Mouse (Mus musculus) CH12.LX (cell line): Measurements from ENCODE around the gene Cdc40. TPM values are rescaled to one million over a fixed set of nuclear protein-coding genes. Genes with fewer than 3 reads are reported as not detected.

Experiments used
- DNase-seq: peaks from one replicate; pipeline ENCODE4 v3.0.0-alpha.2; 2013; ENCODE audit errors: extremely low read depth
- H3K27ac ChIP-seq: 2 replicates; pipeline ENCODE4 v1.5.1; 2012; ENCODE audit warnings: low read depth, mild to moderate bottlenecking, control low read depth, moderate library complexity; ENCODE audit not compliant: insufficient read depth
- H3K27me3 ChIP-seq: replicated peaks from 2 replicates; pipeline ENCODE3; 2012; ENCODE audit warnings: inconsistent platforms
- H3K36me3 ChIP-seq, 2 experiments: replicated peaks in 1 of 2; 2 replicates each; pipeline versions ENCODE3 to v1.6.1; 2012; ENCODE audit warnings: inconsistent platforms in 1 of 2, low read length in 1 of 2, mild to moderate bottlenecking in 1 of 2, mixed read lengths in 1 of 2, moderate library complexity in 1 of 2; ENCODE audit not compliant: control insufficient read depth in 1 of 2, insufficient read depth in 1 of 2
- H3K4me1 ChIP-seq, 2 experiments: 2 replicates each; pipeline ENCODE4 v1.6.1; 2012; ENCODE audit warnings: inconsistent platforms in 1 of 2, moderate library complexity in 1 of 2; ENCODE audit not compliant: insufficient read depth in 2 of 2, control insufficient read depth in 1 of 2
- H3K4me2 ChIP-seq: 2 replicates; pipeline ENCODE4 v1.6.1; 2012; ENCODE audit warnings: low read depth, mild to moderate bottlenecking, control low read depth; ENCODE audit not compliant: poor library complexity, insufficient read depth, severe bottlenecking
- H3K4me3 ChIP-seq, 3 experiments: fragments of 150-350 bp in 1 of 3; sonication (generic) in 1 of 3; replicated peaks in 1 of 3; 2 replicates each; pipeline versions ENCODE3 to v1.5.1; 2011 to 2012; ENCODE audit warnings: low read depth in 2 of 3, low read length in 2 of 3, mild to moderate bottlenecking in 2 of 3, moderate library complexity in 2 of 3, control low read depth in 1 of 3, improper control_type of control experiment in 1 of 3, inconsistent platforms in 1 of 3, mixed read lengths in 1 of 3; ENCODE audit not compliant: poor library complexity in 1 of 3
- H3K79me2 ChIP-seq: replicated peaks from 2 replicates; pipeline ENCODE4 v1.6.1; 2012; ENCODE audit warnings: mild to moderate bottlenecking, moderate library complexity; ENCODE audit not compliant: control insufficient read depth, poor library complexity, insufficient read depth, severe bottlenecking; ENCODE audit errors: extremely low read depth
- H3K9ac ChIP-seq: 2 replicates; pipeline ENCODE4 v1.6.1; 2012; ENCODE audit warnings: low read depth, mild to moderate bottlenecking, control low read depth, moderate library complexity; ENCODE audit not compliant: insufficient read depth
- H3K9me3 ChIP-seq: replicated peaks from 2 replicates; pipeline ENCODE3; 2012; ENCODE audit warnings: low read length, inconsistent platforms, mixed read lengths
- CHD2 ChIP-seq: IDR thresholded peaks from 2 replicates; pipeline ENCODE4 v1.6.1; 2011; ENCODE audit warnings: low read length, improper control_type of control experiment
- CTCF ChIP-seq, 2 experiments: IDR thresholded peaks in 1 of 2; conservative IDR thresholded peaks in 1 of 2; 2 replicates each; pipeline ENCODE4 v1.5.1; 2011 to 2012; ENCODE audit warnings: low read depth in 2 of 2, low read length in 2 of 2, improper control_type of control experiment in 1 of 2, inconsistent platforms in 1 of 2, mild to moderate bottlenecking in 1 of 2, moderate library complexity in 1 of 2
- E2F4 ChIP-seq: IDR thresholded peaks from 2 replicates; pipeline ENCODE4 v1.6.1; 2011; ENCODE audit warnings: low read depth, low read length, improper control_type of control experiment; ENCODE audit not compliant: insufficient replicate concordance
- ELF1 ChIP-seq: IDR thresholded peaks from 2 replicates; pipeline ENCODE4 v1.6.1; 2014; ENCODE audit warnings: low read depth, mild to moderate bottlenecking, inconsistent platforms, low read length, improper control_type of control experiment
- EP300 ChIP-seq: IDR thresholded peaks from 2 replicates; pipeline ENCODE4 v1.6.1; 2011; ENCODE audit warnings: low read length, improper control_type of control experiment
- GABPA ChIP-seq: IDR thresholded peaks from 2 replicates; pipeline ENCODE4 v1.6.1; 2012; ENCODE audit warnings: low read depth, low read length, improper control_type of control experiment, inconsistent platforms; ENCODE audit not compliant: insufficient replicate concordance
- HCFC1 ChIP-seq: IDR thresholded peaks from 2 replicates; pipeline ENCODE4 v1.6.1; 2012; ENCODE audit warnings: low read depth, mild to moderate bottlenecking, inconsistent platforms, low read length, improper control_type of control experiment
- IRF4 ChIP-seq: IDR thresholded peaks from 2 replicates; pipeline ENCODE4 v1.6.1; 2014; ENCODE audit warnings: low read depth, mild to moderate bottlenecking, inconsistent platforms, low read length, improper control_type of control experiment
- JUN ChIP-seq: IDR thresholded peaks from 2 replicates; pipeline ENCODE4 v1.6.1; 2011; ENCODE audit warnings: low read depth, mild to moderate bottlenecking, low read length, improper control_type of control experiment, moderate library complexity; ENCODE audit not compliant: insufficient read depth
- KAT2A ChIP-seq: IDR thresholded peaks from 2 replicates; pipeline ENCODE4 v1.6.1; 2012; ENCODE audit warnings: low read length, improper control_type of control experiment, inconsistent platforms; ENCODE audit not compliant: insufficient replicate concordance
- MAZ ChIP-seq: IDR thresholded peaks from 2 replicates; pipeline ENCODE4 v1.6.1; 2012; ENCODE audit warnings: low read depth, mild to moderate bottlenecking, inconsistent platforms, low read length, improper control_type of control experiment, moderate library complexity
- MXI1 ChIP-seq: IDR thresholded peaks from 2 replicates; pipeline ENCODE4 v1.6.1; 2011; ENCODE audit warnings: mild to moderate bottlenecking, low read depth, low read length, improper control_type of control experiment
- MYC ChIP-seq: IDR thresholded peaks from 2 replicates; pipeline ENCODE4 v1.6.1; 2011; ENCODE audit warnings: low read depth, mild to moderate bottlenecking, improper control_type of control experiment, low read length
- POLR2A ChIP-seq: IDR thresholded peaks from 2 replicates; pipeline ENCODE4 v1.6.1; 2011; ENCODE audit warnings: low read depth, mild to moderate bottlenecking, improper control_type of control experiment, low read length
- RAD21 ChIP-seq: IDR thresholded peaks from 2 replicates; pipeline ENCODE4 v1.6.1; 2011; ENCODE audit warnings: low read depth, mild to moderate bottlenecking, low read length, improper control_type of control experiment, moderate library complexity
- RCOR1 ChIP-seq: conservative IDR thresholded peaks from 2 replicates; pipeline ENCODE4 v1.6.1; 2012; ENCODE audit warnings: low read depth, mild to moderate bottlenecking, inconsistent platforms, low read length, improper control_type of control experiment
- SIN3A ChIP-seq: IDR thresholded peaks from 2 replicates; pipeline ENCODE4 v1.6.1; 2012; ENCODE audit warnings: low read length, improper control_type of control experiment, inconsistent platforms
- SMC3 ChIP-seq: IDR thresholded peaks from 2 replicates; pipeline ENCODE4 v1.6.1; 2011; ENCODE audit warnings: low read depth, low read length, improper control_type of control experiment
- TCF12 ChIP-seq: IDR thresholded peaks from 2 replicates; pipeline ENCODE4 v1.6.1; 2014; ENCODE audit warnings: low read depth, mild to moderate bottlenecking, inconsistent platforms, low read length, improper control_type of control experiment
- UBTF ChIP-seq: IDR thresholded peaks from 2 replicates; pipeline ENCODE4 v1.6.1; 2012; ENCODE audit warnings: low read depth, mild to moderate bottlenecking, inconsistent platforms, low read length, improper control_type of control experiment, moderate library complexity
- USF2 ChIP-seq: conservative IDR thresholded peaks from 2 replicates; pipeline ENCODE4 v1.6.1; 2011; ENCODE audit warnings: low read depth, low read length, improper control_type of control experiment
- ZC3H11A ChIP-seq: IDR thresholded peaks from 2 replicates; pipeline ENCODE4 v1.6.1; 2012; ENCODE audit warnings: low read depth, mild to moderate bottlenecking, inconsistent platforms, low read length, improper control_type of control experiment
- ZKSCAN1 ChIP-seq: IDR thresholded peaks from 2 replicates; pipeline ENCODE4 v1.6.1; 2012; ENCODE audit warnings: low read depth, inconsistent platforms, low read length, improper control_type of control experiment, borderline replicate concordance
- dilution Hi-C: fragments of 300-500 bp; cut with MboI; formaldehyde crosslinking; loops from 2 replicates; pipeline ENCODE4 v1.14.3; 2020; ENCODE audit warnings: low sequenced_read_pairs; ENCODE audit not compliant: extremely low pct_unique_long_range_greater_than_20kb, extremely low pct_ligation_motif_present
- in situ Hi-C: fragments of 300-500 bp; cut with MboI; formaldehyde crosslinking; loops from 3 replicates; pipeline ENCODE4 v1.14.3; 2019; ENCODE audit warnings: low sequenced_read_pairs, low pct_ligation_motif_present, low pct_unique_long_range_greater_than_20kb, mixed read lengths
- polyA plus RNA-seq: library from polyadenylated mRNA; unstranded; fragments of >175 nt; gene quantifications from 2 replicates; pipeline ENCODE4 v1.2.1, GENCODE M21; 2012; ENCODE audit warnings: low read depth; ENCODE audit not compliant: insufficient read length
- total RNA-seq, 2 experiments: library from RNA; depleted of rRNA; stranded (reverse); fragments of 300-350 nt in 1 of 2; fragments of >200 nt in 1 of 2; gene quantifications; 2 replicates each; pipeline ENCODE4 v1.2.3; 2012 to 2014

The Cdc40 gene
- total and polyA plus RNA-seq, 3 experiments: 10.6 to 36.0 (median 13.6) TPM

GRCm38 (mm10) chr10:40857599-40857998, 25.5 kb downstream of the Cdc40 start:
- H3K4me2 ChIP-seq: no peak overlapping the region
- dilution Hi-C loops (no loop called here), in situ Hi-C loops (no loop called here)
- H3K27ac ChIP-seq: no peak overlapping the region
- no peak for TF ChIP-seq USF2
- no peak for TF ChIP-seq MYC
- TF ChIP-seq RCOR1: no peak
- no peak for TF ChIP-seq E2F4
- no peak for TF ChIP-seq CTCF (conservative IDR thresholded peaks at IDR 0.05 in 1 of 2, IDR thresholded peaks at IDR 0.05 in 1 of 2; ENCODE audit: low read depth in 2 of 2, low read length in 2 of 2)
- no peak for TF ChIP-seq JUN
- H3K9ac ChIP-seq: no peak overlapping the region
- no peak for DNase-seq
- no peaks in the 10 kb centered on the region for H3K27me3 ChIP-seq
- H3K9me3 ChIP-seq: no peaks in the 10 kb centered on the region
- peaks cover 5% of the 10 kb centered on the region; the same call in 1 of the 2 replicates for H3K79me2 ChIP-seq
- H3K36me3 ChIP-seq: peaks cover 9 to 40% of the 10 kb centered on the region in 2 experiments
- H3K4me1 ChIP-seq: peaks cover 0 to 12% of the 10 kb centered on the region in 2 experiments; a peak in 3 of 4 replicates
- H3K4me3 ChIP-seq: no peak overlapping the region

GRCm38 (mm10) chr10:40856703-40857102, 26.4 kb downstream of the Cdc40 start:
- Histone ChIP-seq H3K27me3 (no peaks in the 10 kb centered on the region), H3K36me3 (peaks cover 9 to 40% of the 10 kb centered on the region in 2 experiments), H3K9ac (no peak overlapping the region), H3K4me1 (peaks cover 0 to 13% of the 10 kb centered on the region in 2 experiments; a peak in 3 of 4 replicates), H3K79me2 (peaks cover 5% of the 10 kb centered on the region; the same call in 1 of the 2 replicates), H3K27ac (no peak overlapping the region), H3K4me3 (no peak overlapping the region), H3K9me3 (no peaks in the 10 kb centered on the region), H3K4me2 (no peak overlapping the region)
- TF ChIP-seq IRF4: no peak
- TF ChIP-seq MXI1: no peak
- no peak for TF ChIP-seq TCF12
- no peak for TF ChIP-seq CHD2
- TF ChIP-seq ZC3H11A: no peak
- TF ChIP-seq UBTF: no peak
- no peak for TF ChIP-seq SIN3A
- TF ChIP-seq MYC: no peak
- TF ChIP-seq MAZ: no peak
- TF ChIP-seq GABPA: no peak
- TF ChIP-seq KAT2A: no peak
- no peak for TF ChIP-seq SMC3
- TF ChIP-seq EP300: no peak
- TF ChIP-seq ELF1: no peak
- no peak for TF ChIP-seq HCFC1
- no peak for TF ChIP-seq ZKSCAN1
- TF ChIP-seq RAD21: no peak
- no peak for TF ChIP-seq POLR2A
- no peak for TF ChIP-seq E2F4
- dilution Hi-C loops (no loop called here), in situ Hi-C loops (no loop called here)
- DNase-seq: no peak
